Mouse (Mus musculus) heart, adult 18-20 months (tissue): Measurements from ENCODE around the gene Pla2g6. TPM values are rescaled to one million over a fixed set of nuclear protein-coding genes. Genes with fewer than 3 reads are reported as not detected.

Experiments
- DNase-seq, 2 experiments: peaks; one replicate each; pipeline ENCODE4 v3.0.0; 2021 to 2022; ENCODE audit warnings: mixed read lengths in 1 of 2
- total RNA-seq, 2 experiments: library from RNA; stranded (reverse); gene quantifications; 2 replicates each; pipeline ENCODE4 v1.2.3; 2021

The Pla2g6 gene
- total RNA-seq, 2 experiments from 2014 or later: 9.4 to 11.3 TPM

- DNase-seq: no peak
These were observed 55.2 kb downstream of the Pla2g6 start for GRCm38 (mm10) chr15:79273020-79273419.

GRCm38 (mm10) chr15:79271124-79271746 lies 57.0 kb downstream of the Pla2g6 start:
- peak in 1 of 2 experiments; percentile 63 for DNase-seq

DNA sequence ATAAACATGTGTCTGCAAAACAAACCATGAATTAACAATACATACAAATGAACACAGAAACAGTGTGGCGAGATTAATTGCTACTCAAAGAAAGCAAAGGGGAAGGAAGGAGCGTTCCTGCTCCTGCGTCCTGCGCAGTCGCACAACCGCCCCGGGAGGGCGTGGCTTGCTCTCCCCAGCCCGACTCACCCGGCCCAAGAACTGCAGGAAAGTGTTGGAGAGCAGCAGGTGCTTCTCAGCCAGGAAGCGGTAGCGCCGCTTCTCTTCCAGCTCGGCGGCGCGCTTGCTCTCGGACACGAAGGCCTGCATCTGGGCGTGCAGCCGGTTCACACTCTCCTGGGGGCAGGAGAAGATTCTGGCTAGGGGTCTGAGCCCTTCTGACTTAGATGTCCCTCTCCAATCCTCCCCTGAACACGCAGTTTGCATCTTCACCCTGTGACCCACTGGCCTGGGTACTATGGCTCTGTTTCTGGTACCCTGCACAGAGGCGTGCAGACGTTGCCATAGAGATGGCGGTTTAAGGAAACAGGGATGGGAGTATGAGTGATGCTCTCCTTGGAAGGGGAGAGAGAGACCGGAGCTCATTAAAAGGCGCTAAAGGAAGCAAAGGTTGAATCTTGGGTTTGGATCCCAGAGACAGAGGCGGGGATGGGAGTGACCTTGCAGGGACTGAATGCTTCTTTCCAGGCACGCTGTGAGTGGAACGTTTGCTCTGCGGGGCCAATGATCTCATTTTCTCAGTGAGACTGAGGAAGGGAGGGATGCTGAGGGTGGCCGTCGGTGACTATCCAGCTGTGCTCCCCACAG lies 57.7 kb downstream of the Pla2g6 start:
- peak; percentile 83 to 84 for DNase-seq

DNA sequence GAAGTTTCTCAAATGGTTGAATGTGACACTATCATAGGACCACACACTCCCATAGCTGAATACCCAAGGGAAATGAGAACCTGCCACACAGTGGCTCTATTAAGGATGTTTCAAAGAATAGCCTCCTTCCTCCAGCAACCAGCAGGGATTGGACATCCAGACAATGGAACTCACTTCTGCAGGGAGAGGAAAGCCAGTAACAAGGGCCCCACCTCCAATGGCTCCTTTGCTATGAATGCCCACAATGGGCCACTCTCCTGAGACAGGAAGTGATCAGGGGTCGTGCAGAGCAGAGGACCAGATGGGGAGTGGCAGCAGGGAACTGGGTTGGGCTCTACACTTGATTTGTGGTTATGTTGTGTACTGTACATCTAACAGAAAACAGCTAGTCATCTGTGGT lies 59.7 kb downstream of the Pla2g6 start:
- DNase-seq: no peak

DNA sequence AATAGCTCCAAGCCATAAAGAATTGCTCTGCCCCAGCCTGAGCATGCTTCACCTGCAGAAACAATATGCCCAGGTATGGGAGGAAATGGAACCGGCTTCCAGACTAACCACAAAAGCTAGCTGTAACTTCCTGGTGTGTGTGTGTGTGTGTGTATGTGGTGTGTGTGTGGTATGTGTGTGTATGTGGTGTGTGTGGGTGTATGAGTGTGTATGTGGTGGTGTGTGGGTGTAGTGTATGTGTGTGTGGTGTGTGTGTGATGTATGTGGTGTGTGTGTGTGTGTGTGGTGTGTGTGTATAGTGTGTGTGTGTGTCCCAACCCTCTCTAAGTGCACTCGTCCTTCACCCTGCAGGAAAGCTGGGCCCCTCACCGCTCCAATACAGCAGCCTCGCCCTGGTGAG lies 62.8 kb downstream of the Pla2g6 start:
- no peak for DNase-seq

GRCm38 (mm10) chr15:79263726-79264125 lies 64.5 kb downstream of the Pla2g6 start:
- no peak for DNase-seq

DNA sequence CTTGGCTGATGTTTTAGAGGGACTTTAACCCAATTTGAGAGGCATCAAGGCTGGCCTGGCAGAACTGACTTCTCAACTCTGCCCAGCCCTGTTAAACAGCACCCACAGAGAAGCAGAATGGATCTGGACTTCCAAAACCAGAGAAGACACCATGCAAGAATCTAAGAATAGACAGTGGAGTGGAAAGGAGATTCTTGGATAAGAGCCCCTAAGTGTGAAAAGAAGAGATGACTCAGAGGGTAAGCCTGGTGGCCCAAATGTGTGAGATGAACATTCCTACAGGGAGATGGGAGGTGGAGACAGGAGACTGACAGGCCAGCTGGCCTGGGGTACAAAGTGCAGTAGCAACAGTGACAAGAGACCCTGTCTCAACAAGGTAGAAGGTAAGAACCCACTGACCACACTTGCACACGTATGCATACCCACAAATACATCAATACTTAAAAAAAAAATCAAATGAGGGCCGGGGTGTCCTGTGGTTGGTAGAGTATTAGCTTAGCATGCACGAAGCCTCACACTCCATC lies 65.3 kb downstream of the Pla2g6 start:
- no peak for DNase-seq

- no peak for DNase-seq
These were observed 65.8 kb downstream of the Pla2g6 start for GRCm38 (mm10) chr15:79262375-79262774.

DNA sequence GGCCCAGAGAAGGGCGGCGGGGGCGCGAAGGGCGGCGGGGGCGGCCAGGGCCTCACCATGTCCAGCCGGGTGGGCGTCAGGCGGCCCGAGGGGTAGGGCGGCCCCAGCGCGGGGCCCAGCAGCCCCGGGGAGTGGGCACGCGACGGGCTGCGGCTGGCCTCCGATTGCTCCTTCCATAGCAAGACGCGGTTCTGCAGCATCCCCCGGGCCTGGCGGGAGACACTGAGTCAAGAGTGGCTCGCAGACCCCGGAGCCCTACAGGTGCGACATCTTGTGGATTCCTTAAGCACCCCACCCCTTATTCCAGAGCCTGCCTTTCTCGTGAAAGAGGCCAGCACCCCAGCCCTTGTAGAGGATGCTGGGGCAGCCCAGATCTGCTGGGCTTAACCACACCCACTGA lies 66.4 kb downstream of the Pla2g6 start:
- no peak for DNase-seq

- DNase-seq: peak in 1 of 2 experiments; percentile 45
These were observed 67.0 kb downstream of the Pla2g6 start for GRCm38 (mm10) chr15:79261095-79261725.

GRCm38 (mm10) chr15:79258521-79258920 lies 69.7 kb downstream of the Pla2g6 start:
- DNase-seq: no peak

- DNase-seq: no peak
These were observed 73.5 kb downstream of the Pla2g6 start, which contains the start of gene Slc16a8 for GRCm38 (mm10) chr15:79254661-79255060. Gene Slc16a8, minus strand, starts transcription at chr15:79254761.

GRCm38 (mm10) chr15:79252580-79252979 lies 75.6 kb downstream of the Pla2g6 start:
- DNase-seq: no peak

DNA sequence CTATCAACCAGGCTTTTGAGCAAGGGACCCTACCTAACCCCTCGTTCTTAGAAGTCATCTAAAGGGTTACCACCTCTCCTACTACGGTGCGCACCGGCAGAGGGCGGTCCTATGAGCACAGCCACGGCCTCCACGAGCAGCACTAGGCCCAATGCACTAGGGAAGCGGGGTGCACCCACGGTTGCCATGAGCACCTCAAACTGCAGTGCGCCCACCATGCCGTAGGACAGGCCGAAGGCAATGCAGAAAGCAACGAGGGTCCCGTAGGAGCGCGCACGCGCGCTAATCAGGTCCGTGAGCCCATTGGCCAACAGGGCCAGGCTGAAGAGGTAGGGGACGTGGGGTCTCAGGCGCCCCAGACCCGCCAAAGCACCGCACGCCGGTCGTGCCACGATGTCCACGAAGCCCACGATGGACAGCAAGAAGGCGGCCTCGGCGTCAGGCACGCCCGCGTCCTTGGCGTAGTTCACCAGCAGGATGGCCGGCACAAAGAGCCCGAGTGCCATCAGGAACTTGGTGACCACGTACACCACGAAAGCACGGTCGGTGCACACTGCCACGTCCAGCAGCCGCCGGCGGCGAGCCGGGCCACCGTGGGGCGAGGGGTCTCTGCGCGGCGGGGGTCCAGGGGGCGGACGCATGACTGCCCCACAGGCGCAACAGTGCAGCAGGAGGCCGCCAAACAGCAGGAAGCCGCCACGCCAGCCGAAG lies 76.3 kb downstream of the Pla2g6 start:
- no peak for DNase-seq

DNA sequence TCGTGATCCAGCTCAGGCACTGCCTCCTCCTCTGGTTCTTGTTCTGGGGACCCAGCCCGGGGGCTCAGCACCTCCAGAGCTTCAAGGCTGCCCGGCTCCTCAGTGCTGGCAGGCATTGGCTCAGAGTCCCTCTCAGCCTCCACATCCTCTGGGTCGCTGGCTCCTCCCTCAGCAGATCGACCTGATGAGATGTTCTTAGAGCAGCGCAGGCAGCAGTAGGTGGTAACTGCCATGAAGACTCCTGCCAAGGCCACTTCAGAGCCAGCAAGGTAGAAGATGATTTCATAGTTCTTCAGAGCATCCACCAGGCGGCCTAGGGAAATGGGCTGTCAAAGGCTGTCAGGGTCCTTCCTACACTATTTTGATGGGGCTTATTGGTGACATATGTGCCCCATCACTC lies 77.0 kb downstream of the Pla2g6 start:
- DNase-seq: no peak

DNA sequence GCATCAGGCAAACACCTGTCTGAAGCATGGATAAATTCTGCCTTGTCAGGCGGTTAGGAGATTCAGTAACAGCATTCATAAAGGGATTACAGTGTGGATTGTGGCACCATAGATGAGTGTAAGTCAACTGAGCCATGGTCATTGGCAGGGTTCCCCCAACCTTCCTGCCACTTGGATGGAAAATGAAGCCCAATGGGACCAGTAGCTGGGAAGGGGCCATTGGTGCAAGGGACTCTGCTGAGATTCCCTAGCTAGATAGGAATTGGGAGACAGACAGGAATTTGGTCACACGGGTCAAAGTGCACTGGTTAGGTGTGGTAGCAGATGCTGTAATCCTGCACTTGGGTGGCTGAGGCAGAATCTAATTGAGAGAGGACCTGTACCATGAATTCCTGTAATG lies 78.0 kb downstream of the Pla2g6 start:
- no peak for DNase-seq

GRCm38 (mm10) chr15:79245321-79245720 lies 82.9 kb downstream of the Pla2g6 start:
- no peak for DNase-seq

GRCm38 (mm10) chr15:79244071-79244893 lies 83.9 kb downstream of the Pla2g6 start:
- DNase-seq: peak; percentile 49 to 55

DNA sequence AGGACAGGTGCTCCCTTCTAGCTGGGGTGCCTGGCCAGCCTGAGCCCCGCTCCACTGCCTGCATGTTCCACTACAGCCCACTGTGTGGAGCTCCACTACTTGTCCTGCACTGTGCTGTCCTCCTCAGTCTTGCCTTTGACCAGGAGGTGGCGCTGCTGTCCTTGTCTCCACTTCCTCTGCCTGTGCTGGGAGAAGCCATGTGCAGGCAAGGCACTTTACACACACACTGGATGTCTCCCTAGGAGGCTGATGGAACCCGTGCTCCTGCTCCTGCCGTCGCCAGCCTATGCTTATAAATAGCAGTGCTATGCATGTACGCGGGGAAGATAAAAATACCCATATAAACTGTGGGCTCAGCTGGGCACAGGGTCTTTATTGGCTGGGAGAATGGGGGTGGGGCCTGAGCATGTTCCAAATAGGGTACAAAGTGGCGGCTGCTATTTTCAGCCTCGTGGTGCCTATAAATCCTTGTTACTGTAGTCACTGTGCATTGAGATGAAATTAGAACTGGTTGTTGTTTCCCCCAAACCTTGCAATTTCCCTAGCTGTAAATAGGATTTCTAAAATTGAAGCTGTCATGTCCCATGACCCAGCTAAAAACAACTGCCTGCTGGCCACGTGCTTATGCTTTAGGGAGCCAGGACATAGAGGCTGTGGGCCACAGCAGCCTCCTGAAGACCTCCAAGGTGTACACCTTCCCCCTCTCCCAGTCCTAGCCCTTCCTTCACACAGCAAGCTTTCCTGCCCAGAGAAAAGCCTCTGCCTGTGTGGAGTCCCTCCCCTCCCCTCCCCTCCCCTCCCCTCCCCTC lies 84.8 kb downstream of the Pla2g6 start:
- DNase-seq: peak; percentile 96 to 97

GRCm38 (mm10) chr15:79242574-79243233 lies 85.5 kb downstream of the Pla2g6 start:
- DNase-seq: no peak
